Mouse (Mus musculus): Measurements from ENCODE around the gene Mrpl52. TPM values are rescaled to one million over a fixed set of nuclear protein-coding genes. Genes with fewer than 3 reads are reported as not detected.

The Mrpl52 gene
- total and polyA plus RNA-seq, 3 experiments, result 469 to 473 TPM; not detected in 1

DNA sequence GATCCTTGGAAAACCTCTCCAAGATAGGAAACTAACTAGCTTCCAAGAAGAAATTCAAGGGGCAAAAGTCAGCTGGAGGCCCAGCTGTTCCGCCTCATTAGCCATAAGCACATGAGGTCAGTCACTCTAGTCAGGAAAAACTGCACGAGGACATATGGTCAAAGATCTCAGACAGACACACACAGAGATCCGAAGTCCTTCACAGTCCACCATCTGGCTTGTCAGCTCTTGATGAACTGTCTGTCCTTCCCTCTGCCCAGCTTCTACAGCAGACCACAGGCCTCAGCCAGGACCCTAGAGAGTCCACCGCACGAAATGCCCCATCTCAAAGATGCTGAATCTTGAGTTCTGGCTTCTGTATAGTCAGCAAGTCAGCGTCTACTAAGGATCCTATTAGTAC lies 39.2 kb upstream of the Mrpl52 start:
- H3K27ac ChIP-seq (ENCODE audit: control insufficient read depth, low read depth, low read length), result no peak overlapping the region
- H3K79me2 ChIP-seq (ENCODE audit: control insufficient read depth, insufficient read depth, low read length, poor library complexity), result 0 out of 2 replicates have a peak, but pooled peaks cover 2% of the 10 kb centered on the region
- TF ChIP-seq BHLHE40 (IDR thresholded peaks at IDR 0.05; ENCODE audit: borderline replicate concordance, low read depth, low read length) (no peak), CTCF (IDR thresholded peaks at IDR 0.05 in 2 of 3, conservative IDR thresholded peaks at IDR 0.05 in 1 of 3; ENCODE audit: control insufficient read depth in 1 of 3, insufficient read depth in 1 of 3, low read depth in 2 of 3, low read length in 3 of 3, poor library complexity in 1 of 3, severe bottlenecking in 1 of 3) (no peak), MXI1 (IDR thresholded peaks at IDR 0.05; ENCODE audit: low read depth, low read length) (no peak), MYB (IDR thresholded peaks at IDR 0.05; ENCODE audit: low read depth, low read length) (no peak), POLR2AphosphoS2 (IDR thresholded peaks at IDR 0.05; ENCODE audit: low read length) (no peak), ZKSCAN1 (IDR thresholded peaks at IDR 0.05; ENCODE audit: low read depth, low read length) (no peak), ELF1 (IDR thresholded peaks at IDR 0.05; ENCODE audit: low read depth, low read length) (no peak), RCOR1 (IDR thresholded peaks at IDR 0.05; ENCODE audit: low read depth, low read length) (no peak), KAT2A (conservative IDR thresholded peaks at IDR 0.05; ENCODE audit: low read depth, low read length) (no peak), SMC3 (IDR thresholded peaks at IDR 0.05; ENCODE audit: low read depth, low read length) (no peak), MEF2A (IDR thresholded peaks at IDR 0.05; ENCODE audit: extremely low read depth, insufficient replicate concordance, low read depth, low read length, poor library complexity, severe bottlenecking) (no peak), GABPA (IDR thresholded peaks at IDR 0.05; ENCODE audit: low read depth, low read length) (no peak)
- H3K36me3 ChIP-seq (ENCODE audit: control insufficient read depth in 1 of 2, insufficient read depth in 2 of 2, low read length in 2 of 2), result peaks cover 0 to 5% of the 10 kb centered on the region in 2 experiments
- H3K9me3 ChIP-seq (replicated peaks; ENCODE audit: insufficient read depth, low read length), result no peaks in the 10 kb centered on the region
- no peak overlapping the region for H3K9ac ChIP-seq (ENCODE audit: control insufficient read depth, low read depth, low read length, poor library complexity, severe bottlenecking)
- DNase-seq (ENCODE audit: low read depth, low spot score), result no peak
- peaks cover 0 to 5% of the 10 kb centered on the region in 2 experiments; a peak in 2 of 4 replicates for H3K4me1 ChIP-seq (ENCODE audit: control insufficient read depth in 1 of 2, insufficient read depth in 2 of 2, low read length in 2 of 2)
- no peak overlapping the region for H3K4me3 ChIP-seq (ENCODE audit: control insufficient read depth in 1 of 2, insufficient read depth in 1 of 2, low read depth in 2 of 2, low read length in 2 of 2)
- no peaks in the 10 kb centered on the region for H3K27me3 ChIP-seq (ENCODE audit: control insufficient read depth in 1 of 2, insufficient read depth in 2 of 2, low read length in 2 of 2)

DNA sequence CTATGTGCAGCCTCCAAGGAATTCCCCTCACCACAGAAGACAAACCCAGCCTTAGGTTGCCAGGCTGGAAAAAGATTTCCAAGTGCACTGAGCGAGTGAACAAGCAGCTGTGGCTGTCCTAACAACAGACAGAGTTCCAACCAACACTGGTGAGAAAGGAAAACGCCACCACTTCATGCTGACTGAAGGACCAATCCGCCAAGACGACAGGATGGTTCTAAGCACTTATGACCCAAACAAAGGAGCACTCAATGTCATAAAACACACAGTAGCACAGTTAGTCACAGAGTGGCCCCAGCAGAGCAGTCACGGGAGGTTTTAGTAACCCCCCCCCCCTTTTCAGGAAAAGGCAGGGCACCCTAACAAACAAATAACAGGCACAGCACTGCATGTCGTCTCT lies 35.9 kb upstream of the Mrpl52 start:
- H3K4me1 ChIP-seq (ENCODE audit: control insufficient read depth in 1 of 2, insufficient read depth in 2 of 2, low read length in 2 of 2), result peaks cover 0 to 13% of the 10 kb centered on the region in 2 experiments; a peak in 2 of 4 replicates
- H3K4me3 ChIP-seq (ENCODE audit: control insufficient read depth in 1 of 2, insufficient read depth in 1 of 2, low read depth in 2 of 2, low read length in 2 of 2), result no peak overlapping the region

DNA sequence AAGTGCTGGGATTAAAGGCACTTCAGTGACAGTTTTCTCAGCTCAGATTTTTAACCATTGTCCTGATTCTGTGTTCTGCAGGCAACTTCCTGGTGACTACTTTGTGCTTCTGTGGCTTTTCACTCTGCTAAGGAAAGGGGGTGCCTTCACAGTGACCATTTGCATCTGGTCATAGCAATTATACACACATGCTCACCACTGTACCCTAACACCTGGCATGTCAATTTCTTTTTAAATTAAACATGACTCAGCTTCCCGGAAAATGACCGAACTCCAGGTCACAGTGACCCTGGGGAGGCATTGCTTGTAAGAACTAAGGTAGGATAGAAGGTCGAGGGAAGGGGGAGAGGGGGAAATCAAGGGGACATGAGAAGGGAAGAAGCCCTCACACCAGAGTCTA lies 32.9 kb upstream of the Mrpl52 start:
- H3K27me3 ChIP-seq (ENCODE audit: control insufficient read depth in 1 of 2, insufficient read depth in 2 of 2, low read length in 2 of 2), result no peaks in the 10 kb centered on the region
- H3K4me1 ChIP-seq (ENCODE audit: control insufficient read depth in 1 of 2, insufficient read depth in 2 of 2, low read length in 2 of 2), result peaks cover 0 to 13% of the 10 kb centered on the region in 2 experiments; a peak in 2 of 4 replicates
- no peak for TF ChIP-seq E2F4 (IDR thresholded peaks at IDR 0.05; ENCODE audit: borderline replicate concordance, low read depth, low read length)
- TF ChIP-seq ZKSCAN1 (IDR thresholded peaks at IDR 0.05; ENCODE audit: low read depth, low read length), result no peak
- no peak for TF ChIP-seq TCF12 (IDR thresholded peaks at IDR 0.05; ENCODE audit: low read depth, low read length)
- no peak overlapping the region for H3K27ac ChIP-seq (ENCODE audit: control insufficient read depth, low read depth, low read length)
- no peaks in the 10 kb centered on the region for H3K9me3 ChIP-seq (replicated peaks; ENCODE audit: insufficient read depth, low read length)
- no peak overlapping the region for H3K4me3 ChIP-seq (ENCODE audit: control insufficient read depth in 1 of 2, insufficient read depth in 1 of 2, low read depth in 2 of 2, low read length in 2 of 2)
- DNase-seq (ENCODE audit: low read depth, low spot score), result no peak
- peaks cover 9 to 10% of the 10 kb centered on the region in 2 experiments for H3K36me3 ChIP-seq (ENCODE audit: control insufficient read depth in 1 of 2, insufficient read depth in 2 of 2, low read length in 2 of 2)
- no peak overlapping the region for H3K9ac ChIP-seq (ENCODE audit: control insufficient read depth, low read depth, low read length, poor library complexity, severe bottlenecking)
- H3K79me2 ChIP-seq (ENCODE audit: control insufficient read depth, insufficient read depth, low read length, poor library complexity), result 0 out of 2 replicates have a peak, but pooled peaks cover 2% of the 10 kb centered on the region

More for the DNA sequence above, 35.9 kb upstream of the Mrpl52 start:
- Histone ChIP-seq H3K9me3 (replicated peaks; ENCODE audit: insufficient read depth, low read length) (no peaks in the 10 kb centered on the region), H3K27ac (ENCODE audit: control insufficient read depth, low read depth, low read length) (no peak overlapping the region), H3K9ac (ENCODE audit: control insufficient read depth, low read depth, low read length, poor library complexity, severe bottlenecking) (no peak overlapping the region), H3K36me3 (ENCODE audit: control insufficient read depth in 1 of 2, insufficient read depth in 2 of 2, low read length in 2 of 2) (peaks cover 3 to 9% of the 10 kb centered on the region in 2 experiments), H3K79me2 (ENCODE audit: control insufficient read depth, insufficient read depth, low read length, poor library complexity) (0 out of 2 replicates have a peak, but pooled peaks cover 2% of the 10 kb centered on the region), H3K27me3 (ENCODE audit: control insufficient read depth in 1 of 2, insufficient read depth in 2 of 2, low read length in 2 of 2) (no peaks in the 10 kb centered on the region)
- no peak for TF ChIP-seq TBP (IDR thresholded peaks at IDR 0.05; ENCODE audit: low read depth, low read length)
- no peak for TF ChIP-seq ZC3H11A (IDR thresholded peaks at IDR 0.05; ENCODE audit: low read depth, low read length)
- TF ChIP-seq ZNF384 (IDR thresholded peaks at IDR 0.05; ENCODE audit: low read depth, low read length), result no peak
- TF ChIP-seq JUND (IDR thresholded peaks at IDR 0.05; ENCODE audit: low read depth, low read length), result no peak
- no peak for TF ChIP-seq CHD2 (IDR thresholded peaks at IDR 0.05; ENCODE audit: low read length)
- TF ChIP-seq ELF1 (IDR thresholded peaks at IDR 0.05; ENCODE audit: low read depth, low read length), result no peak
- TF ChIP-seq GATA1 (IDR thresholded peaks at IDR 0.05; ENCODE audit: low read depth, low read length), result no peak
- TF ChIP-seq MYC (IDR thresholded peaks at IDR 0.05; ENCODE audit: low read depth, low read length), result no peak
- DNase-seq (ENCODE audit: low read depth, low spot score), result no peak

Measured in MEL (cell line).